Mouse (Mus musculus) midbrain, embryonic 10.5 days (tissue): Measurements from ENCODE around the gene Gm49392. TPM values are rescaled to one million over a fixed set of nuclear protein-coding genes. Genes with fewer than 3 reads are reported as not detected.

ENCODE experiments used
- DNase-seq: peaks from one replicate; pipeline ENCODE4 v3.0.0-alpha.2; 2017; ENCODE audit warnings: low spot score
- H3K27ac ChIP-seq: fragments of 300-500 bp; sonication (generic); replicated peaks from 2 replicates; pipeline ENCODE4 v1.5.1; 2016; ENCODE audit warnings: mild to moderate bottlenecking
- H3K27me3 ChIP-seq: fragments of 300-500 bp; sonication (generic); 2 replicates; pipeline ENCODE4 v1.6.1; 2016; ENCODE audit warnings: low read depth, mild to moderate bottlenecking; ENCODE audit not compliant: poor library complexity, severe bottlenecking
- H3K36me3 ChIP-seq: fragments of 300-500 bp; sonication (generic); 2 replicates; pipeline ENCODE4 v1.6.1; 2016; ENCODE audit warnings: mild to moderate bottlenecking, moderate library complexity
- H3K4me1 ChIP-seq: fragments of 300-500 bp; sonication (generic); 2 replicates; pipeline ENCODE4 v1.6.1; 2016
- H3K4me3 ChIP-seq: fragments of 300-500 bp; sonication (generic); 2 replicates; pipeline ENCODE4 v1.5.1; 2016; ENCODE audit warnings: mild to moderate bottlenecking, moderate library complexity
- H3K9me3 ChIP-seq: fragments of 300-500 bp; sonication (generic); replicated peaks from 2 replicates; pipeline ENCODE4 v1.6.1; 2016; ENCODE audit warnings: mild to moderate bottlenecking
- WGBS: fragments of 180-500 bp; shearing (Covaris S2); methylation state at CpG from one replicate; pipeline ENCODE4 v1.1.7; 2016; 5-methylcytosine and 5-hydroxymethylcytosine counted together
- polyA plus RNA-seq: library from polyadenylated mRNA; unstranded; fragments of >200 nt; fragmentation: Nextera tagmentation; extraction: Ambion mirVana; gene quantifications from 2 replicates; pipeline ENCODE4 v1.2.1, GENCODE M21; 2016

Gm49392 gene
- polyA plus RNA-seq, 1 experiment from 2014 or later = not detected

- DNase-seq = no peak
- Histone ChIP-seq H3K27ac (no peak overlapping the region), H3K36me3 (no peaks in the 10 kb centered on the region), H3K9me3 (no peaks in the 10 kb centered on the region), H3K27me3 (no peaks in the 10 kb centered on the region), H3K4me3 (no peak overlapping the region), H3K4me1 (no peaks in the 10 kb centered on the region)
- WGBS = 81% methylated on average over 2 of the region's 2 CpGs
Observed at GRCm38 (mm10) chr13:60839353-60839902, 57.3 kb downstream of the Gm49392 start.

- DNase-seq = no peak
- H3K27me3 ChIP-seq = no peaks in the 10 kb centered on the region
- H3K4me1 ChIP-seq = no peaks in the 10 kb centered on the region
- no peak overlapping the region for H3K27ac ChIP-seq
- H3K36me3 ChIP-seq = no peaks in the 10 kb centered on the region
- no peaks in the 10 kb centered on the region for H3K9me3 ChIP-seq
- 68% methylated on average over 3 of the region's 3 CpGs for WGBS
- no peak overlapping the region for H3K4me3 ChIP-seq
Observed at GRCm38 (mm10) chr13:60826052-60826451, 70.6 kb downstream of the Gm49392 start.

GRCm38 (mm10) chr13:60820486-60821175, 76.1 kb downstream of the Gm49392 start:
- H3K4me3 ChIP-seq = no peak overlapping the region
- DNase-seq = no peak
- H3K36me3 ChIP-seq = no peaks in the 10 kb centered on the region
- H3K27me3 ChIP-seq = no peaks in the 10 kb centered on the region
- no peaks in the 10 kb centered on the region for H3K9me3 ChIP-seq
- WGBS = 78% methylated on average over 3 of the region's 3 CpGs
- no peaks in the 10 kb centered on the region for H3K4me1 ChIP-seq
- no peak overlapping the region for H3K27ac ChIP-seq

GRCm38 (mm10) chr13:60819469-60819868, 77.2 kb downstream of the Gm49392 start:
- no peaks in the 10 kb centered on the region for H3K27me3 ChIP-seq
- H3K36me3 ChIP-seq = no peaks in the 10 kb centered on the region
- no peaks in the 10 kb centered on the region for H3K9me3 ChIP-seq
- WGBS = 21% methylated on average over 7 of the region's 7 CpGs
- H3K4me1 ChIP-seq = no peaks in the 10 kb centered on the region
- no peak overlapping the region for H3K27ac ChIP-seq
- H3K4me3 ChIP-seq = no peak overlapping the region
- DNase-seq = peak; percentile 45

- DNase-seq = no peak
- Histone ChIP-seq H3K27ac (no peak overlapping the region), H3K27me3 (no peaks in the 10 kb centered on the region), H3K36me3 (no peaks in the 10 kb centered on the region), H3K4me3 (no peak overlapping the region), H3K9me3 (no peaks in the 10 kb centered on the region), H3K4me1 (no peaks in the 10 kb centered on the region)
- 79% methylated on average over 1 of the region's 1 CpGs for WGBS
Observed at GRCm38 (mm10) chr13:60813722-60814121, 83.0 kb downstream of the Gm49392 start.

GRCm38 (mm10) chr13:60812768-60813167, 83.9 kb downstream of the Gm49392 start:
- Histone ChIP-seq H3K4me3 (no peak overlapping the region), H3K9me3 (no peaks in the 10 kb centered on the region), H3K27ac (no peak overlapping the region), H3K27me3 (no peaks in the 10 kb centered on the region), H3K4me1 (no peaks in the 10 kb centered on the region), H3K36me3 (no peaks in the 10 kb centered on the region)
- no peak for DNase-seq
- 91% methylated on average over 6 of the region's 6 CpGs for WGBS

GRCm38 (mm10) chr13:60809690-60810089, 87.0 kb downstream of the Gm49392 start:
- no peak overlapping the region for H3K27ac ChIP-seq
- 82% methylated on average over 2 of the region's 2 CpGs for WGBS
- no peaks in the 10 kb centered on the region for H3K27me3 ChIP-seq
- no peaks in the 10 kb centered on the region for H3K4me1 ChIP-seq
- no peak overlapping the region for H3K4me3 ChIP-seq
- H3K9me3 ChIP-seq = no peaks in the 10 kb centered on the region
- H3K36me3 ChIP-seq = no peaks in the 10 kb centered on the region
- DNase-seq = no peak

GRCm38 (mm10) chr13:60802749-60803148, 93.9 kb downstream of the Gm49392 start, which contains the start of gene Ctsll3:
Ctsll3 (minus strand) TSS chr13:60802849.
- no peak for DNase-seq
- 79% methylated on average over 1 of the region's 1 CpGs for WGBS
- Histone ChIP-seq H3K9me3 (no peaks in the 10 kb centered on the region), H3K27me3 (no peaks in the 10 kb centered on the region), H3K4me1 (no peaks in the 10 kb centered on the region), H3K4me3 (no peak within 1 kb of the TSS), H3K36me3 (no peaks in the 10 kb centered on the region), H3K27ac (no peak within 1 kb of the TSS)

Other genes with a start within 250 kb of the Gm49392 start
- not detected in 2 replicates for gene BC051665, start 110.5 kb downstream of the Gm49392 start, polyA plus RNA-seq
- gene Ctsll3, start 94.0 kb downstream of the Gm49392 start, polyA plus RNA-seq = not detected in 2 replicates
- gene 4930486L24Rik, start 32.4 kb downstream of the Gm49392 start, polyA plus RNA-seq = 0.14 TPM in 1 of 2 replicates, not detected in the other
- gene Ctla2b, start 553 bp upstream of the Gm49392 start, polyA plus RNA-seq = 1.1 and 1.6 TPM in 2 replicates
- gene Tpbpb, start 8.0 kb upstream of the Gm49392 start, polyA plus RNA-seq = not detected in 2 replicates
- gene Gm49393, start 38.7 kb upstream of the Gm49392 start, polyA plus RNA-seq = not detected in 2 replicates
- 0.70 and 0.79 TPM in 2 replicates for gene Gm49391, start 39.7 kb upstream of the Gm49392 start, polyA plus RNA-seq
- gene Ctla2a, start 39.7 kb upstream of the Gm49392 start, polyA plus RNA-seq = 12.1 and 13.5 TPM in 2 replicates
- gene Tpbpa, start 45.1 kb upstream of the Gm49392 start, polyA plus RNA-seq = not detected in 2 replicates
- not detected in 2 replicates for gene Ctsj, start 109.1 kb upstream of the Gm49392 start, polyA plus RNA-seq
- not detected in 2 replicates for gene Ctsq, start 143.7 kb upstream of the Gm49392 start, polyA plus RNA-seq